Mouse (Mus musculus): ENCODE results near the gene Rpp25. TPM values are rescaled to one million over a fixed set of nuclear protein-coding genes. Genes with fewer than 3 reads are reported as not detected.
A peak's percentile ranks its signal among the peaks of the same experiment; 100 is the strongest.

Rpp25 gene
- total RNA-seq, 2 experiments from 2014 or later = 15.2 to 16.4 TPM

- intact Hi-C loops (cut with DNase I) = no loop called here
- DNase-seq (ENCODE audit: low spot score in 2 of 2) = no peak
These were observed 45.4 kb downstream of the Rpp25 start for GRCm38 (mm10) chr9:57549186-57549585.

GRCm38 (mm10) chr9:57550126-57550862 is 46.5 kb downstream of the Rpp25 start:
- intact Hi-C loops (cut with DNase I) = loop anchor here (5.0 kb wide), 1 partner anchor 37 kb away; the partner anchor contains the start of gene Ulk3
- no peak for DNase-seq (ENCODE audit: low spot score in 2 of 2)

- DNase-seq (ENCODE audit: low spot score in 2 of 2) = peak; percentile 69 to 83
- intact Hi-C loops (cut with DNase I) = loop anchor here (5.0 kb wide), 1 partner anchor 35 kb away; the partner anchor contains the start of gene Ulk3
These were observed 48.5 kb downstream of the Rpp25 start, which contains the start of gene Mpi for GRCm38 (mm10) chr9:57552139-57552887. Gene Mpi, minus strand, starts transcription at chr9:57552763.

- intact Hi-C loops (cut with DNase I) = loop anchor here (5.0 kb wide), 1 partner anchor 34 kb away; the partner anchor contains the start of gene Ulk3
- no peak for DNase-seq (ENCODE audit: low spot score in 2 of 2)
These were observed 49.3 kb downstream of the Rpp25 start for GRCm38 (mm10) chr9:57553119-57553518.

- DNase-seq (ENCODE audit: low spot score in 2 of 2) = no peak
- intact Hi-C loops (cut with DNase I) = loop anchor here (5.0 kb wide), 1 partner anchor 33 kb away; the partner anchor contains the start of gene Ulk3
These were observed 50.9 kb downstream of the Rpp25 start for GRCm38 (mm10) chr9:57554753-57555152.

Other genes starting within 250 kb of the Rpp25 start
- 10 to 100 TPM; 11.5 to 16.7 TPM for gene 1700017B05Rik, start 241.4 kb upstream of the Rpp25 start, total RNA-seq (2021)
- gene Ppcdc, start 63.9 kb upstream of the Rpp25 start, total RNA-seq (2021) = 10 to 100 TPM; 14.4 to 14.7 TPM
- gene Scamp5, start 36.0 kb upstream of the Rpp25 start, total RNA-seq (2021) = 100 to 1,000 TPM; 414 to 420 TPM
- 100 to 1,000 TPM; 481 to 515 TPM for gene Cox5a, start 17.2 kb downstream of the Rpp25 start, total RNA-seq (2021)
- 10 to 100 TPM; 16.3 to 22.9 TPM for gene Fam219b, start 33.5 kb downstream of the Rpp25 start, total RNA-seq (2021)
- gene Mpi, start 48.7 kb downstream of the Rpp25 start, total RNA-seq (2021) = 10 to 100 TPM; 73.3 to 82.3 TPM
- gene Scamp2, start 56.9 kb downstream of the Rpp25 start, total RNA-seq (2021) = 10 to 100 TPM; 25.4 to 29.1 TPM
- 10 to 100 TPM; 30.0 to 34.2 TPM for gene Ulk3, start 85.4 kb downstream of the Rpp25 start, total RNA-seq (2021)
- 10 to 100 TPM; 16.3 to 24.4 TPM for gene Cplx3, start 102.3 kb downstream of the Rpp25 start, total RNA-seq (2021)
- gene Lman1l, start 116.7 kb downstream of the Rpp25 start, total RNA-seq (2021) = not detected
- 10 to 100 TPM; 46.8 to 47.1 TPM for gene Csk, start 149.6 kb downstream of the Rpp25 start, total RNA-seq (2021)
- not detected for gene Cyp1a2, start 179.7 kb downstream of the Rpp25 start, total RNA-seq (2021)
- gene Cyp1a1, start 183.9 kb downstream of the Rpp25 start, total RNA-seq (2021) = under 1 TPM; 0.13 to 0.22 TPM
- gene Edc3, start 204.5 kb downstream of the Rpp25 start, total RNA-seq (2021) = 10 to 100 TPM; 15.3 to 15.6 TPM